Mouse (Mus musculus) lung, embryonic 15.5 days (tissue): ENCODE results near the gene Cwf19l1. TPM values are rescaled to one million over a fixed set of nuclear protein-coding genes. Genes with fewer than 3 reads are reported as not detected.
A peak's percentile ranks its signal among the peaks of the same experiment; 100 is the strongest.

Experiments used
- ATAC-seq: fragments of 200-750 bp; cut with Nextera tagmentation; 2 replicates; pipeline ENCODE4 v1.8.0; 2017; ENCODE audit warnings: moderate number of reproducible peaks, borderline replicate concordance; ENCODE audit not compliant: low FRiP score, low TSS enrichment; ENCODE audit errors: extremely low read depth
- H3K27ac ChIP-seq: fragments of 300-500 bp; sonication (generic); 2 replicates; pipeline ENCODE4 v1.5.1; 2015; ENCODE audit warnings: moderate library complexity, mild to moderate bottlenecking, inconsistent platforms
- H3K27me3 ChIP-seq: fragments of 300-500 bp; sonication (generic); 2 replicates; pipeline ENCODE4 v1.6.1; 2015; ENCODE audit warnings: inconsistent platforms
- H3K36me3 ChIP-seq: fragments of 300-500 bp; sonication (generic); 2 replicates; pipeline ENCODE4 v1.6.1; 2015; ENCODE audit warnings: inconsistent platforms
- H3K4me1 ChIP-seq: fragments of 300-500 bp; sonication (generic); 2 replicates; pipeline ENCODE4 v1.6.1; 2015; ENCODE audit warnings: inconsistent platforms
- H3K4me2 ChIP-seq: fragments of 300-500 bp; sonication (generic); 2 replicates; pipeline ENCODE4 v1.6.1; 2015; ENCODE audit warnings: inconsistent platforms, mild to moderate bottlenecking, moderate library complexity
- H3K4me3 ChIP-seq: fragments of 300-500 bp; sonication (generic); 2 replicates; pipeline ENCODE4 v1.5.1; 2015; ENCODE audit warnings: mild to moderate bottlenecking, inconsistent platforms
- H3K9ac ChIP-seq: fragments of 300-500 bp; sonication (generic); 2 replicates; pipeline ENCODE4 v1.6.1; 2015; ENCODE audit warnings: inconsistent platforms
- H3K9me3 ChIP-seq: fragments of 300-500 bp; sonication (generic); 2 replicates; pipeline ENCODE4 v1.6.1; 2016; ENCODE audit warnings: inconsistent platforms
- WGBS: fragments of 180-500 bp; shearing (Covaris S2); methylation state at CpG from one replicate; pipeline ENCODE4 v1.1.7; 2015; 5-methylcytosine and 5-hydroxymethylcytosine counted together
- polyA plus RNA-seq: library from polyadenylated mRNA; unstranded; fragments of >200 nt; fragmentation: Nextera tagmentation; extraction: Ambion mirVana; gene quantifications from 2 replicates; pipeline ENCODE4 v1.2.1, GENCODE M21; 2015

Cwf19l1 gene
- polyA plus RNA-seq, result 33.9 and 34.6 TPM in 2 replicates

GRCm38 (mm10) chr19:44135072-44135959, at the start of gene Cwf19l1:
Cwf19l1 (minus strand) TSS chr19:44135876.
- Histone ChIP-seq H3K9me3 (no peaks in the 10 kb centered on the region), H3K4me2 (peak within 1 kb of the TSS; percentile 73), H3K27me3 (no peaks in the 10 kb centered on the region), H3K4me3 (peak within 1 kb of the TSS; percentile 79), H3K4me1 (peaks cover 12% of the 10 kb centered on the region), H3K36me3 (peaks cover 36% of the 10 kb centered on the region), H3K27ac (peak within 1 kb of the TSS; percentile 97), H3K9ac (peak within 1 kb of the TSS; percentile 75)
- WGBS, result under 1% methylated on average over 45 of the region's 45 CpGs
- ATAC-seq, result peak; percentile 91

- ATAC-seq, result no peak
- Histone ChIP-seq H3K4me1 (no peaks in the 10 kb centered on the region), H3K9ac (no peak overlapping the region), H3K9me3 (no peaks in the 10 kb centered on the region), H3K4me3 (no peak overlapping the region), H3K27ac (no peak overlapping the region), H3K36me3 (no peaks in the 10 kb centered on the region), H3K27me3 (no peaks in the 10 kb centered on the region), H3K4me2 (no peak overlapping the region)
- WGBS, result 66% methylated on average over 3 of the region's 3 CpGs
Measured at GRCm38 (mm10) chr19:44183968-44184367, 48.3 kb upstream of the Cwf19l1 start.

- no peaks in the 10 kb centered on the region for H3K9me3 ChIP-seq
- ATAC-seq, result no peak
- H3K27me3 ChIP-seq, result no peaks in the 10 kb centered on the region
- no peak overlapping the region for H3K27ac ChIP-seq
- no peak overlapping the region for H3K4me2 ChIP-seq
- WGBS, result 76% methylated on average over 1 of the region's 1 CpGs
- H3K9ac ChIP-seq, result no peak overlapping the region
- H3K4me3 ChIP-seq, result no peak overlapping the region
- H3K36me3 ChIP-seq, result no peaks in the 10 kb centered on the region
- H3K4me1 ChIP-seq, result no peaks in the 10 kb centered on the region
Measured at GRCm38 (mm10) chr19:44180502-44180901, 44.8 kb upstream of the Cwf19l1 start.

- H3K4me2 ChIP-seq, result no peak overlapping the region
- no peaks in the 10 kb centered on the region for H3K9me3 ChIP-seq
- H3K27ac ChIP-seq, result no peak overlapping the region
- H3K36me3 ChIP-seq, result no peaks in the 10 kb centered on the region
- WGBS, result 74% methylated on average over 3 of the region's 3 CpGs
- ATAC-seq, result no peak
- H3K27me3 ChIP-seq, result no peaks in the 10 kb centered on the region
- no peaks in the 10 kb centered on the region for H3K4me1 ChIP-seq
- no peak overlapping the region for H3K9ac ChIP-seq
- no peak overlapping the region for H3K4me3 ChIP-seq
Measured at GRCm38 (mm10) chr19:44176741-44177140, 41.1 kb upstream of the Cwf19l1 start.

GRCm38 (mm10) chr19:44174835-44175234, 39.2 kb upstream of the Cwf19l1 start:
- Histone ChIP-seq H3K4me2 (no peak overlapping the region), H3K27ac (no peak overlapping the region), H3K9ac (no peak overlapping the region), H3K36me3 (no peaks in the 10 kb centered on the region), H3K4me1 (no peaks in the 10 kb centered on the region), H3K4me3 (no peak overlapping the region), H3K27me3 (no peaks in the 10 kb centered on the region), H3K9me3 (no peaks in the 10 kb centered on the region)
- no peak for ATAC-seq
- 54% methylated on average over 8 of the region's 8 CpGs for WGBS

GRCm38 (mm10) chr19:44161515-44161914, 25.8 kb upstream of the Cwf19l1 start:
- no peak overlapping the region for H3K4me3 ChIP-seq
- no peaks in the 10 kb centered on the region for H3K4me1 ChIP-seq
- no peaks in the 10 kb centered on the region for H3K36me3 ChIP-seq
- no peak overlapping the region for H3K27ac ChIP-seq
- no peaks in the 10 kb centered on the region; the same call in 1 of the 2 replicates for H3K27me3 ChIP-seq
- WGBS, result 7% methylated on average over 3 of the region's 3 CpGs
- no peak overlapping the region for H3K4me2 ChIP-seq
- H3K9ac ChIP-seq, result no peak overlapping the region
- ATAC-seq, result no peak
- H3K9me3 ChIP-seq, result no peaks in the 10 kb centered on the region

GRCm38 (mm10) chr19:44159386-44159785, 23.7 kb upstream of the Cwf19l1 start:
- ATAC-seq, result no peak
- H3K9me3 ChIP-seq, result no peaks in the 10 kb centered on the region
- no peak overlapping the region for H3K9ac ChIP-seq
- no peaks in the 10 kb centered on the region; the same call in 1 of the 2 replicates for H3K27me3 ChIP-seq
- no peak overlapping the region for H3K4me3 ChIP-seq
- H3K4me1 ChIP-seq, result no peaks in the 10 kb centered on the region
- 74% methylated on average over 3 of the region's 3 CpGs for WGBS
- no peak overlapping the region for H3K27ac ChIP-seq
- no peaks in the 10 kb centered on the region for H3K36me3 ChIP-seq
- H3K4me2 ChIP-seq, result no peak overlapping the region

GRCm38 (mm10) chr19:44157005-44157404, 21.3 kb upstream of the Cwf19l1 start:
- no peaks in the 10 kb centered on the region; the same call in 1 of the 2 replicates for H3K27me3 ChIP-seq
- no peak for ATAC-seq

GRCm38 (mm10) chr19:44153781-44154180, 18.1 kb upstream of the Cwf19l1 start:
- no peak overlapping the region for H3K9ac ChIP-seq
- H3K27me3 ChIP-seq, result no peaks in the 10 kb centered on the region; the same call in 1 of the 2 replicates
- 73% methylated on average over 5 of the region's 5 CpGs for WGBS
- ATAC-seq, result no peak
- no peak overlapping the region for H3K4me3 ChIP-seq
- H3K27ac ChIP-seq, result no peak overlapping the region
- no peaks in the 10 kb centered on the region for H3K4me1 ChIP-seq
- no peaks in the 10 kb centered on the region for H3K9me3 ChIP-seq
- H3K4me2 ChIP-seq, result no peak overlapping the region
- H3K36me3 ChIP-seq, result no peaks in the 10 kb centered on the region

More at GRCm38 (mm10) chr19:44157005-44157404, 21.3 kb upstream of the Cwf19l1 start:
- H3K4me1 ChIP-seq, result no peaks in the 10 kb centered on the region
- no peaks in the 10 kb centered on the region for H3K36me3 ChIP-seq
- no peak overlapping the region for H3K27ac ChIP-seq
- H3K9me3 ChIP-seq, result no peaks in the 10 kb centered on the region
- H3K4me2 ChIP-seq, result no peak overlapping the region
- WGBS, result 88% methylated on average over 10 of the region's 10 CpGs
- no peak overlapping the region for H3K4me3 ChIP-seq
- no peak overlapping the region for H3K9ac ChIP-seq

- no peaks in the 10 kb centered on the region for H3K9me3 ChIP-seq
- H3K4me3 ChIP-seq, result no peak overlapping the region
- no peak for ATAC-seq
- no peak overlapping the region for H3K4me2 ChIP-seq
- no peak overlapping the region for H3K27ac ChIP-seq
- 61% methylated on average over 2 of the region's 2 CpGs for WGBS
- H3K36me3 ChIP-seq, result no peaks in the 10 kb centered on the region
- H3K4me1 ChIP-seq, result peaks cover 14% of the 10 kb centered on the region
- H3K9ac ChIP-seq, result no peak overlapping the region
- H3K27me3 ChIP-seq, result no peaks in the 10 kb centered on the region; the same call in 1 of the 2 replicates
Measured at GRCm38 (mm10) chr19:44148991-44149390, 13.3 kb upstream of the Cwf19l1 start.

- H3K4me3 ChIP-seq, result no peak overlapping the region
- ATAC-seq, result no peak
- no peaks in the 10 kb centered on the region; the same call in 1 of the 2 replicates for H3K27me3 ChIP-seq
- H3K27ac ChIP-seq, result no peak overlapping the region
- 23% methylated on average over 2 of the region's 2 CpGs for WGBS
- peaks cover 4% of the 10 kb centered on the region; the same call in 1 of the 2 replicates for H3K36me3 ChIP-seq
- H3K9ac ChIP-seq, result no peak overlapping the region
- H3K4me2 ChIP-seq, result no peak overlapping the region
- peaks cover 14% of the 10 kb centered on the region for H3K4me1 ChIP-seq
- H3K9me3 ChIP-seq, result no peaks in the 10 kb centered on the region
Measured at GRCm38 (mm10) chr19:44148345-44148744, 12.7 kb upstream of the Cwf19l1 start.

GRCm38 (mm10) chr19:44146951-44147350, 11.3 kb upstream of the Cwf19l1 start:
- 83% methylated on average over 8 of the region's 8 CpGs for WGBS
- Histone ChIP-seq H3K9me3 (no peaks in the 10 kb centered on the region), H3K4me1 (peaks cover 14% of the 10 kb centered on the region)

More at GRCm38 (mm10) chr19:44146951-44147350, 11.3 kb upstream of the Cwf19l1 start:
- H3K27ac ChIP-seq, result no peak overlapping the region
- ATAC-seq, result no peak
- H3K4me3 ChIP-seq, result no peak overlapping the region
- no peak overlapping the region for H3K4me2 ChIP-seq
- H3K9ac ChIP-seq, result no peak overlapping the region
- H3K27me3 ChIP-seq, result no peaks in the 10 kb centered on the region; the same call in 1 of the 2 replicates
- peaks cover 18% of the 10 kb centered on the region for H3K36me3 ChIP-seq
